Mouse (Mus musculus): ENCODE results near the gene Ssh1. TPM values are rescaled to one million over a fixed set of nuclear protein-coding genes. Genes with fewer than 3 reads are reported as not detected.
A peak's percentile ranks its signal among the peaks of the same experiment; 100 is the strongest.

Ssh1 gene
- 11.8 and 13.4 TPM in 2 replicates for total RNA-seq (2012; rRNA removed)

DNA sequence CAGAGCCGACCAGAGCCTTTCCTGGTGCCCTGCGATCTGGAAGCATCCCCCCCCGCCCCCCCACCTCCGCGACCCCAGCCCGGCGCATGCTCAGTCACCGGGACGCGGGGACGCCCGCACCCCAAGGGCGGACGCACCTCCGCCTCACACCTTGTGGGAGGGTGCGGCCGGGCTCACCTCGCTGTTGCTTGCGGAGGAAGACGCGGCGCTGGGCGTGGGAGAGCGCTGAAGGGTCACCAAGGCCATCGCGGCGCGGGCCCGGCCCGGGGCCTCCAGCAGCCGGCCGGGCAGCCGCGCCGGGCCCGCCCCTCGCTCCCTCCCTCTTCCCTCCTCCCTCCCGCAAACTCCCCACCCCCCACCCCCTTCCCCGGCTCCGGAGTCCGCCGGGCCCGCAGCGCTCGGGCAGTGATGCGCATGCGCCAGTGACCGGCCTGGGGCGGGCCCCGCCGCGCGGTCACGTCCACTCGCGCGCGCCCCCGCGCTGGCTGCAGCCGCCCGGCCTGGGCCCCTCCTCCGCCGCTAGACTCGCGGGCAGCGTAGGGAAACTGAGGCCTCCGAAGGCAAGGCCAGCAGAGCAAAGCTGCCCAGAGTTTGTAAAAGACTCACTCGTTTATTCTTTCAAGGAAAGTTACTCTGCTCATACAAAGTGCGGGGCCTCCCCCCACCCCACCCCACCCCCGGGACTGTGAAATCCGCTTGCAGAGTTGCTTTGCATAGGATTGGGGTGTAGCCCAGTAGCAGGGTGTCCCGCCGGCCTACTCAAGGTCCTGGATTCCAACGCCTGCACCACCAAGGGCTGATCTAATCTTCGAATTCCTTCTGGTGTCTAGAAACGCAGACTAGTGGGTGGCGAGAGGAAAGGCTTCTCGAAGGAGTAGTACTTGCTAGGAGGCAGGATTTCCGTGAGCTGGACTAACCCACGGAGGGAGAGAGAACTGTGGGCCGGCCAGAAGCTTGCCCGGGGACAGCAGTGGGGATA is at the start of gene Ssh1:
Gene Ssh1, minus strand, starts transcription at position 408 of the 979 bp plus-strand sequence.
- H3K4me1 ChIP-seq (ENCODE audit: control insufficient read depth in 2 of 2, insufficient read depth in 2 of 2, low read length in 2 of 2, poor library complexity in 1 of 2) = peaks cover 5 to 14% of the 10 kb centered on the region in 2 experiments; a peak in 2 of 4 replicates
- no peaks in the 10 kb centered on the region for H3K9me3 ChIP-seq (ENCODE audit: control insufficient read depth, insufficient read depth, low read depth, low read length)
- peak within 1 kb of the TSS; percentile 81 to 97 for H3K4me3 ChIP-seq (ENCODE audit: insufficient read depth in 1 of 2, low read depth in 1 of 2, low read length in 2 of 2, poor library complexity in 1 of 2, severe bottlenecking in 1 of 2)
- H3K9ac ChIP-seq (ENCODE audit: insufficient read depth, low read depth, low read length, poor library complexity, severe bottlenecking) = peak within 1 kb of the TSS; percentile 91
- H3K36me3 ChIP-seq (ENCODE audit: control insufficient read depth, insufficient read depth, low read length, poor library complexity, severe bottlenecking) = peaks cover 2% of the 10 kb centered on the region; the same call in 1 of the 2 replicates
- DNase-seq (ENCODE audit: low read depth, low spot score) = peak; percentile 68
- peak within 1 kb of the TSS; percentile 72; the same call in 1 of the 2 replicates for H3K27ac ChIP-seq (ENCODE audit: insufficient read depth, low read depth, low read length, poor library complexity, severe bottlenecking)
- in situ Hi-C loops (cut with MboI; ENCODE audit: low sequenced_read_pairs in 2 of 2, unreplicated experiment in 2 of 2) = no loop called here
- TF ChIP-seq ZNF384 (IDR thresholded peaks at IDR 0.05; ENCODE audit: low read depth, low read length) (no peak), HCFC1 (IDR thresholded peaks at IDR 0.05; ENCODE audit: borderline replicate concordance, insufficient read depth, low read length) (no peak), MAFK (IDR thresholded peaks at IDR 0.05; ENCODE audit: insufficient read depth, low read depth, low read length) (no peak), CHD2 (IDR thresholded peaks at IDR 0.05; ENCODE audit: low read depth, low read length) (no peak), ZC3H11A (IDR thresholded peaks at IDR 0.05; ENCODE audit: borderline replicate concordance, low read depth, low read length) (no peak)

DNA sequence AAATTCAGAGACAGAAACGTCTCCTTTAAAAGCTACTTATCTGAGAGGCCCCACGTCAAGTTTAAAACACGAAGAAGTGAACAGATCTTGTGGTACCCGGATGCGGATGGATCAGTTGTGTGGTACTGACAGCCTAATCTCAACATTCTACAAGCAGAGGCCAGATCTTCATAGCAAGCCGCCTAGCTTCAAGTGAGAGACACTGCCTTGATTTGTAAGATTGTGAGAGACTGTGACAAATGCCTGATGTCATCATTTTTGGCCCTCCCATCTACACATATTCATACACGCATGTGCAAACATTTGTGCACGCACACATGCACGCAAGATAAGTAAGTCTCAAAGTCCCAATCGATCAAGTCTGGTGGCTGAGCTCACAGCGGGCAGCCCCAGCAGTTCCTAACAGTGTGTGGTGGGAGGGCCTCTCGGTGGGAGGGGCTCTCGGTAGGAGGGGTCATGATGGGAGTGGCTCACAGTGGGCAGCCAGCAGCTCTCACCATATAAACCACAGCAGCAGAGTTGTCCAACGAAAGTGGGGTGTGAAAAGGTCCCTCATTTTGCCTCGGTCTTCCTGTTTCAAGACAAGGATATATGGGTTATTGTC is 47.7 kb upstream of the Ssh1 start:
- no peak overlapping the region for H3K9ac ChIP-seq (ENCODE audit: insufficient read depth, low read depth, low read length, poor library complexity, severe bottlenecking)
- TF ChIP-seq CHD2 (IDR thresholded peaks at IDR 0.05; ENCODE audit: low read depth, low read length) (no peak), MAFK (IDR thresholded peaks at IDR 0.05; ENCODE audit: insufficient read depth, low read depth, low read length) (0 out of 2 replicates have a peak, but pooled peaks have one; percentile 8), ZC3H11A (IDR thresholded peaks at IDR 0.05; ENCODE audit: borderline replicate concordance, low read depth, low read length) (no peak)
- in situ Hi-C loops (cut with MboI; ENCODE audit: low sequenced_read_pairs in 2 of 2, unreplicated experiment in 2 of 2) = no loop called here
- no peaks in the 10 kb centered on the region; a peak in 2 of 4 replicates for H3K4me1 ChIP-seq (ENCODE audit: control insufficient read depth in 2 of 2, insufficient read depth in 2 of 2, low read length in 2 of 2, poor library complexity in 1 of 2)
- peak; percentile 59 for DNase-seq (ENCODE audit: low read depth, low spot score)
- no peak overlapping the region for H3K4me3 ChIP-seq (ENCODE audit: insufficient read depth in 1 of 2, low read depth in 1 of 2, low read length in 2 of 2, poor library complexity in 1 of 2, severe bottlenecking in 1 of 2)
- no peaks in the 10 kb centered on the region for H3K9me3 ChIP-seq (ENCODE audit: control insufficient read depth, insufficient read depth, low read depth, low read length)
- H3K36me3 ChIP-seq (ENCODE audit: control insufficient read depth, insufficient read depth, low read length, poor library complexity, severe bottlenecking) = no peaks in the 10 kb centered on the region
- no peak overlapping the region for H3K27ac ChIP-seq (ENCODE audit: insufficient read depth, low read depth, low read length, poor library complexity, severe bottlenecking)

DNA sequence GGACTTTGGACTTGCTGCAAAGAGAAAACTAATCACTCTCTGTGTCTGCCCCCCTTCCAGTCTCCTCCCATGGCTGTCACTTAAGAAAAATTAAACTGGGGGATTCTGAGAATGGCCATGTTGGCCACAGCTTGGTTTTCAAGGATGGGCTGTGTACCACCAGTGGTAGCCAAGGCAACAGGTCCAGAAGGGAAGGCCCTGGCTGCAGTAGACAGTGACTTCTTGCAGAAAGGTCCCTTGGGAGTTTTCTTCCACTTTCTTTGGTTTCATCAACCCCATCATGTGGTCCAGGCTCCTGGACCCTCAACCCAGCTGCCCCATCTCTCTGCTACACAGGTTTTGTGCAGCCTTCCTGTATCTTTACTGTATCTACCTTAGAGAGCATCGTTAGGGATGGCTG is 47.2 kb upstream of the Ssh1 start:
- DNase-seq (ENCODE audit: low read depth, low spot score) = no peak
- Histone ChIP-seq H3K9ac (ENCODE audit: insufficient read depth, low read depth, low read length, poor library complexity, severe bottlenecking) (no peak overlapping the region), H3K4me3 (ENCODE audit: insufficient read depth in 1 of 2, low read depth in 1 of 2, low read length in 2 of 2, poor library complexity in 1 of 2, severe bottlenecking in 1 of 2) (no peak overlapping the region), H3K36me3 (ENCODE audit: control insufficient read depth, insufficient read depth, low read length, poor library complexity, severe bottlenecking) (no peaks in the 10 kb centered on the region), H3K27ac (ENCODE audit: insufficient read depth, low read depth, low read length, poor library complexity, severe bottlenecking) (no peak overlapping the region), H3K4me1 (ENCODE audit: control insufficient read depth in 2 of 2, insufficient read depth in 2 of 2, low read length in 2 of 2, poor library complexity in 1 of 2) (no peaks in the 10 kb centered on the region; a peak in 2 of 4 replicates), H3K9me3 (ENCODE audit: control insufficient read depth, insufficient read depth, low read depth, low read length) (no peaks in the 10 kb centered on the region)
- in situ Hi-C loops (cut with MboI; ENCODE audit: low sequenced_read_pairs in 2 of 2, unreplicated experiment in 2 of 2) = no loop called here
- TF ChIP-seq CHD2 (IDR thresholded peaks at IDR 0.05; ENCODE audit: low read depth, low read length) = no peak
- TF ChIP-seq ZNF384 (IDR thresholded peaks at IDR 0.05; ENCODE audit: low read depth, low read length) = no peak
- TF ChIP-seq MAFK (IDR thresholded peaks at IDR 0.05; ENCODE audit: insufficient read depth, low read depth, low read length) = no peak
- TF ChIP-seq HCFC1 (IDR thresholded peaks at IDR 0.05; ENCODE audit: borderline replicate concordance, insufficient read depth, low read length) = no peak
- TF ChIP-seq ZC3H11A (IDR thresholded peaks at IDR 0.05; ENCODE audit: borderline replicate concordance, low read depth, low read length) = no peak

DNA sequence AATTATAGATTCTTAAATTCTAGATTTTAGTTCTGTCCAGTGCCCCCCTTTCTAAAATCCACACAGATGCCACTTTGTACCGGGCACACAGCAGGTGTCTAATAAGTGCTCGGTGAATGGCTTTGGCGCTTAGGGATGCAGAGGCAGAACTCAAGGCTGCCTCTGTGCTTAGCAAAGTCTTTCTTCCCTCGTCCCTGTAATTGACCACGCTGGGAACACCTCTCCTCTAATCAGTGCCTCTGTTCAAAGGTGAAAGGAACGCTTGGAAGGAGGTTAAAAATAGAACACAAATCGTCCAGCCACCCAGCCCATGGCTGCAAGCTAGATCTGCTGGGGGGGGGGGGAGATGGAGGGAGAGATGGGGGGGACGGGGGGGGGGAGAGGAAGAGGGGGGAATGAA is 46.8 kb upstream of the Ssh1 start:
- no peak overlapping the region for H3K4me3 ChIP-seq (ENCODE audit: insufficient read depth in 1 of 2, low read depth in 1 of 2, low read length in 2 of 2, poor library complexity in 1 of 2, severe bottlenecking in 1 of 2)
- H3K9ac ChIP-seq (ENCODE audit: insufficient read depth, low read depth, low read length, poor library complexity, severe bottlenecking) = no peak overlapping the region
- no peak for TF ChIP-seq ZNF384 (IDR thresholded peaks at IDR 0.05; ENCODE audit: low read depth, low read length)
- no peak for TF ChIP-seq HCFC1 (IDR thresholded peaks at IDR 0.05; ENCODE audit: borderline replicate concordance, insufficient read depth, low read length)
- TF ChIP-seq CHD2 (IDR thresholded peaks at IDR 0.05; ENCODE audit: low read depth, low read length) = no peak
- no peak for TF ChIP-seq MAFK (IDR thresholded peaks at IDR 0.05; ENCODE audit: insufficient read depth, low read depth, low read length)
- TF ChIP-seq ZC3H11A (IDR thresholded peaks at IDR 0.05; ENCODE audit: borderline replicate concordance, low read depth, low read length) = no peak
- no peak overlapping the region for H3K27ac ChIP-seq (ENCODE audit: insufficient read depth, low read depth, low read length, poor library complexity, severe bottlenecking)
- no peaks in the 10 kb centered on the region; a peak in 2 of 4 replicates for H3K4me1 ChIP-seq (ENCODE audit: control insufficient read depth in 2 of 2, insufficient read depth in 2 of 2, low read length in 2 of 2, poor library complexity in 1 of 2)
- no peaks in the 10 kb centered on the region for H3K9me3 ChIP-seq (ENCODE audit: control insufficient read depth, insufficient read depth, low read depth, low read length)
- DNase-seq (ENCODE audit: low read depth, low spot score) = no peak
- H3K36me3 ChIP-seq (ENCODE audit: control insufficient read depth, insufficient read depth, low read length, poor library complexity, severe bottlenecking) = no peaks in the 10 kb centered on the region
- in situ Hi-C loops (cut with MboI; ENCODE audit: low sequenced_read_pairs in 2 of 2, unreplicated experiment in 2 of 2) = no loop called here

Measured in ES-E14 (cell line).